ENCODE assay signal across 13 mouse cellular contexts in genomic region chr2:43097560-43098233, GRCm38 (mm10).
DNase-seq lines count a peak whose midpoint lies in the region; ATAC-seq and TF ChIP-seq lines count a peak whose summit lies in the region.
"Had no signal": no experiment of that assay in that cellular context is flagged by ENCODE, and none has a peak within 500 bp of the region (broad histone marks: within the 10 kb centered on the region; RNA-seq: fewer than 3 reads in every experiment).

No protein-coding gene starts in this region.

- no peak for TF ChIP-seq CTCF in hindbrain, postnatal 0 days (IDR thresholded peaks at IDR 0.05; ENCODE audit: low read depth)
- no peak for TF ChIP-seq CTCF in layer of hippocampus, adult 2 months (conservative IDR thresholded peaks at IDR 0.05)

- no peak overlapping the region for H3K9ac ChIP-seq in hindbrain, postnatal 0 days (replicated peaks; ENCODE audit: low read length)
- H3K9ac ChIP-seq in hindbrain, embryonic 13.5 days, result no peak overlapping the region
- H3K9ac ChIP-seq: limb, embryonic 12.5 days; liver, postnatal 0 days had no signal

- ATAC-seq in hindbrain, postnatal 0 days, result no peak
- no peak for ATAC-seq in hindbrain, embryonic 13.5 days (ENCODE audit: low FRiP score)
- ATAC-seq: intestine, embryonic 16.5 days; liver, postnatal 0 days had no signal

- H3K27ac ChIP-seq in hindbrain, postnatal 0 days, result no peak overlapping the region
- no peak overlapping the region for H3K27ac ChIP-seq in hindbrain, embryonic 13.5 days
- H3K27ac ChIP-seq in layer of hippocampus, adult 2 months, result peak overlapping the region; percentile 74
- H3K27ac ChIP-seq: limb, embryonic 12.5 days had no signal

- no peaks in the 10 kb centered on the region for H3K27me3 ChIP-seq in hindbrain, postnatal 0 days (ENCODE audit: insufficient read depth, low read length)
- H3K27me3 ChIP-seq in hindbrain, embryonic 13.5 days, result no peaks in the 10 kb centered on the region
- H3K27me3 ChIP-seq: limb, embryonic 12.5 days had no signal

- H3K4me3 ChIP-seq in hindbrain, postnatal 0 days (ENCODE audit: low read length), result no peak overlapping the region
- H3K4me3 ChIP-seq in hindbrain, embryonic 13.5 days, result no peak overlapping the region
- H3K4me3 ChIP-seq in layer of hippocampus, adult 2 months, result no peak overlapping the region
- H3K4me3 ChIP-seq: limb, embryonic 12.5 days had no signal

- no peaks in the 10 kb centered on the region for H3K36me3 ChIP-seq in hindbrain, postnatal 0 days (ENCODE audit: insufficient read depth, low read length)
- no peaks in the 10 kb centered on the region for H3K36me3 ChIP-seq in hindbrain, embryonic 13.5 days
- H3K36me3 ChIP-seq: limb, embryonic 12.5 days had no signal

- no peaks in the 10 kb centered on the region for H3K9me3 ChIP-seq in hindbrain, postnatal 0 days (ENCODE audit: low read length)
- H3K9me3 ChIP-seq in hindbrain, embryonic 13.5 days, result no peaks in the 10 kb centered on the region
- H3K9me3 ChIP-seq: limb, embryonic 12.5 days had no signal

- peak; percentile 18 for DNase-seq in hindbrain, postnatal 0 days (ENCODE audit: low spot score)
- DNase-seq in layer of hippocampus, adult 2 months (ENCODE audit: low spot score in 2 of 2), result peak; percentile 68 to 88
- peak; percentile 20 to 42 for DNase-seq in left cerebral cortex, adult 9 months (ENCODE audit: low spot score in 2 of 2)
- peak; percentile 10 for DNase-seq in right cerebral cortex, postnatal 4 days
- no peak for DNase-seq in thymus, postnatal 0 days (ENCODE audit: low spot score)
- no peak for DNase-seq in kidney, postnatal 14 days
- DNase-seq in kidney, postnatal 36 days, result no peak
- DNase-seq: adrenal gland, postnatal 25 days; cerebellum, adult 11-12 months; liver, postnatal 0 days had no signal

- WGBS in hindbrain, postnatal 0 days, result 65% methylated on average over 4 of the region's 4 CpGs
- 82% methylated on average over 4 of the region's 4 CpGs for WGBS in hindbrain, embryonic 13.5 days

- H3K4me1 ChIP-seq in hindbrain, postnatal 0 days (ENCODE audit: insufficient read depth, low read length), result no peaks in the 10 kb centered on the region
- H3K4me1 ChIP-seq in hindbrain, embryonic 13.5 days (replicated peaks), result no peaks in the 10 kb centered on the region
- H3K4me1 ChIP-seq: limb, embryonic 12.5 days had no signal

- H3K4me2 ChIP-seq in hindbrain, postnatal 0 days (ENCODE audit: low read depth, low read length), result no peak overlapping the region
- H3K4me2 ChIP-seq in hindbrain, embryonic 13.5 days, result no peak overlapping the region
- H3K4me2 ChIP-seq: limb, embryonic 12.5 days had no signal

Comparison
In these comparisons a context has a peak if more than half of its experiments do, and no peak if none do; other contexts are left out.
1. DNase-seq: peak in hindbrain, postnatal 0 days (single experiment), layer of hippocampus, adult 2 months (2 of 2), left cerebral cortex, adult 9 months (2 of 2) and right cerebral cortex, postnatal 4 days (single experiment); none in thymus, postnatal 0 days (single experiment), kidney, postnatal 14 days (single experiment) and kidney, postnatal 36 days (0 of 2).